Mouse (Mus musculus): ENCODE data around the gene BC055324.

DNA sequence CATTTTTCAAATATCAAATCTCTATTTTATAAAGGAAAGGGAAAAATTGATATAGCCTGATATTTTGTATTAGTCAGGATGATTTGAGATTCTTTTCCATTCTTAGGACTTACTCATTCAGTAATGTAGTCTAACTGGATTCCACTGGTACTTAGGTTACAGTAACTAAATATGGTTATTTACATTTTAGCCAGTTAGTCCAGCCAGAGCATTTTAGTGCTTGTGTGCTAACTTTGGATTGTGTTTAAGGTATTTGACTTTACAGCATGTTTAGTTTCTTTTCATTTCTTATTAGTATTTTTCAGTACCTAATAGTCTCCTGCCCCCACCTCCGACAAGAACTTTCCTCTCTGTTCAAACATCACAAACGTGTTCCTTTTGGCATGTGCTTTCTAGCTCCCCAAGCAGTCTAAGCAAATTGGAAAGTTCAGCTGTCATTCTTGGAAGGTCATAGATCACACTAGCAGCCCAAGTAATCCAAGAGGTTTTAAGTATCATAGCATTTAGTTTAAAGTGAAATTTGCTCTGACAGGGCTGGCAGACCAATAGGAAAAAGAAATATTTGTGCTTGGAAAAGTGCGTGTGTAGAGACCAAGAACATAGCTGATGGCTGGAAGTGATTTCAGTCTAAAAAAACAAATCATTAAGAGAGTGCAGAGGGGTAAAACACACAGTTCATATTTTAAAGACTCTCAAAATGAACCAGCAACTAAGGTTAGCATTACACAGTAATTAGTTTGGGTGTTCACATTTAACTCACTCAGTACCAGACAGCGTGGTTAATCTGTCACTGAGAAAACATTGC is 87.4 kb downstream of the BC055324 start:
- TF ChIP-seq CTCF (IDR thresholded peaks at IDR 0.05; ENCODE audit: low read depth, low read length) (no peak), POLR2A (IDR thresholded peaks at IDR 0.05; ENCODE audit: extremely low read depth, insufficient read depth, low read length) (no peak)

Data from liver, adult 2 months (tissue).